Mouse (Mus musculus) right cerebral cortex, postnatal 10 days (tissue): ENCODE measurements around the gene Dixdc1.

Experiments
- DNase-seq, 2 experiments: peaks; one replicate each; pipeline ENCODE4 v3.0.0; 2021; ENCODE audit warnings: low spot score in 2 of 2

The Dixdc1 gene

GRCm38 (mm10) chr9:50738914-50739870 lies at the start of gene Dixdc1:
Gene Dixdc1 (minus strand): TSS chr9:50739517.
- peak; percentile 94 for DNase-seq

GRCm38 (mm10) chr9:50782155-50782554 lies 42.8 kb upstream of the Dixdc1 start:
- peak in 1 of 2 experiments; percentile 52 for DNase-seq

GRCm38 (mm10) chr9:50776162-50776760 lies 36.9 kb upstream of the Dixdc1 start:
- DNase-seq, result no peak

GRCm38 (mm10) chr9:50775662-50776126 lies 36.4 kb upstream of the Dixdc1 start:
- peak; percentile 39 to 56 for DNase-seq

- DNase-seq, result peak; percentile 94 to 96
These were observed 35.8 kb upstream of the Dixdc1 start, which contains the start of the genes Alg9 and 1110032A03Rik for GRCm38 (mm10) chr9:50774991-50775612. Gene Alg9 (plus strand): TSS chr9:50775019. Gene 1110032A03Rik (minus strand): TSS chr9:50775520.

- no peak for DNase-seq
These were observed 34.7 kb upstream of the Dixdc1 start for GRCm38 (mm10) chr9:50774026-50774462.

- no peak for DNase-seq
These were observed 30.7 kb upstream of the Dixdc1 start for GRCm38 (mm10) chr9:50770011-50770410.

GRCm38 (mm10) chr9:50768107-50769002 lies 29.0 kb upstream of the Dixdc1 start, which contains the start of gene Fdxacb1:
Gene Fdxacb1 (plus strand): TSS chr9:50768236.
- peak; percentile 99 for DNase-seq

GRCm38 (mm10) chr9:50767531-50768106 lies 28.3 kb upstream of the Dixdc1 start:
- DNase-seq, result peak in 1 of 2 experiments; percentile 35

GRCm38 (mm10) chr9:50763331-50763730 lies 24.0 kb upstream of the Dixdc1 start:
- DNase-seq, result peak in 1 of 2 experiments; percentile 40

GRCm38 (mm10) chr9:50761520-50762243 lies 22.4 kb upstream of the Dixdc1 start:
- no peak for DNase-seq

- no peak for DNase-seq
These were observed 17.4 kb upstream of the Dixdc1 start for GRCm38 (mm10) chr9:50756711-50757110.

- DNase-seq, result no peak
These were observed 14.6 kb upstream of the Dixdc1 start for GRCm38 (mm10) chr9:50753947-50754346.

GRCm38 (mm10) chr9:50752784-50753615 lies 13.7 kb upstream of the Dixdc1 start:
- peak; percentile 81 for DNase-seq

- peak in 1 of 2 experiments; percentile 34 for DNase-seq
These were observed 12.8 kb upstream of the Dixdc1 start, which contains the start of gene Hspb2 for GRCm38 (mm10) chr9:50752054-50752602. Gene Hspb2 (minus strand): TSS chr9:50752354.

- no peak for DNase-seq
These were observed 12.0 kb upstream of the Dixdc1 start, which contains the start of gene Cryab for GRCm38 (mm10) chr9:50751323-50751722. Gene Cryab (plus strand): TSS chr9:50751325.

GRCm38 (mm10) chr9:50750706-50751105 lies 11.4 kb upstream of the Dixdc1 start:
- DNase-seq, result no peak

GRCm38 (mm10) chr9:50746214-50746677 lies 6.9 kb upstream of the Dixdc1 start, which contains the start of gene 2310030G06Rik:
Gene 2310030G06Rik (minus strand): TSS chr9:50746536.
- peak in 1 of 2 experiments; percentile 40 for DNase-seq
